Mouse (Mus musculus): ENCODE measurements around the gene Bmpr1a. TPM values are rescaled to one million over a fixed set of nuclear protein-coding genes. Genes with fewer than 3 reads are reported as not detected.

Bmpr1a gene
- polyA plus RNA-seq, 1 experiment from 2014 or later, result 37.4 TPM

GRCm38 (mm10) chr14:34505309-34505708, 2.2 kb upstream of the Bmpr1a start:
- Histone ChIP-seq H3K27me3 (replicated peaks) (peaks cover 13% of the 10 kb centered on the region), H3K4me1 (peaks cover 59% of the 10 kb centered on the region), H3K36me3 (no peaks in the 10 kb centered on the region), H3K4me2 (no peak overlapping the region), H3K27ac (replicated peaks) (peak overlapping the region; percentile 53), H3K9ac (0 out of 2 replicates have a peak overlapping the region, but pooled peaks have one; percentile 0), H3K4me3 (no peak overlapping the region), H3K9me3 (no peaks in the 10 kb centered on the region)
- no peak for ATAC-seq (ENCODE audit: extremely low read depth, insufficient number of reproducible peaks, low FRiP score, low TSS enrichment)
- WGBS, result 31% methylated on average over 7 of the region's 7 CpGs

GRCm38 (mm10) chr14:34504377-34504776, 1.2 kb upstream of the Bmpr1a start:
- no peaks in the 10 kb centered on the region for H3K36me3 ChIP-seq
- 87% methylated on average over 5 of the region's 5 CpGs for WGBS
- peaks cover 13% of the 10 kb centered on the region for H3K27me3 ChIP-seq (replicated peaks)
- H3K9me3 ChIP-seq, result no peaks in the 10 kb centered on the region
- H3K4me3 ChIP-seq, result no peak overlapping the region
- peaks cover 66% of the 10 kb centered on the region for H3K4me1 ChIP-seq
- no peak overlapping the region for H3K4me2 ChIP-seq
- H3K27ac ChIP-seq (replicated peaks), result no peak overlapping the region; the same call in 1 of the 2 replicates
- no peak overlapping the region for H3K9ac ChIP-seq
- no peak for ATAC-seq (ENCODE audit: extremely low read depth, insufficient number of reproducible peaks, low FRiP score, low TSS enrichment)

GRCm38 (mm10) chr14:34503759-34504158, 618 bp upstream of the Bmpr1a start:
- peaks cover 13% of the 10 kb centered on the region for H3K27me3 ChIP-seq (replicated peaks)
- H3K27ac ChIP-seq (replicated peaks), result peak overlapping the region; percentile 99
- no peaks in the 10 kb centered on the region for H3K36me3 ChIP-seq
- no peak overlapping the region; the same call in 1 of the 2 replicates for H3K9ac ChIP-seq
- H3K4me1 ChIP-seq, result peaks cover 66% of the 10 kb centered on the region
- H3K4me3 ChIP-seq, result peak overlapping the region; percentile 74; the same call in 1 of the 2 replicates
- ATAC-seq (ENCODE audit: extremely low read depth, insufficient number of reproducible peaks, low FRiP score, low TSS enrichment), result no peak
- peak overlapping the region; percentile 78 for H3K4me2 ChIP-seq
- H3K9me3 ChIP-seq, result no peaks in the 10 kb centered on the region
- 68% methylated on average over 6 of the region's 6 CpGs for WGBS

- H3K4me1 ChIP-seq, result peaks cover 67% of the 10 kb centered on the region
- peak overlapping the region; percentile 96 for H3K9ac ChIP-seq
- no peaks in the 10 kb centered on the region for H3K9me3 ChIP-seq
- peaks cover 13% of the 10 kb centered on the region for H3K27me3 ChIP-seq (replicated peaks)
- WGBS, result under 1% methylated on average over 86 of the region's 115 CpGs
- peak; percentile 75 for ATAC-seq (ENCODE audit: extremely low read depth, insufficient number of reproducible peaks, low FRiP score, low TSS enrichment)
- peak overlapping the region; percentile 78 for H3K4me2 ChIP-seq
- H3K27ac ChIP-seq (replicated peaks), result peak overlapping the region; percentile 99
- no peaks in the 10 kb centered on the region for H3K36me3 ChIP-seq
- H3K4me3 ChIP-seq, result peak overlapping the region; percentile 74
Observed at GRCm38 (mm10) chr14:34502475-34503324, 441 bp downstream of the Bmpr1a start.

GRCm38 (mm10) chr14:34501804-34502474, 1.2 kb downstream of the Bmpr1a start:
- peaks cover 74% of the 10 kb centered on the region for H3K4me1 ChIP-seq
- H3K27ac ChIP-seq (replicated peaks), result peak overlapping the region; percentile 99
- H3K4me3 ChIP-seq, result peak overlapping the region; percentile 74
- WGBS, result under 1% methylated on average over 73 of the region's 77 CpGs
- peak overlapping the region; percentile 96 for H3K9ac ChIP-seq
- no peaks in the 10 kb centered on the region for H3K36me3 ChIP-seq
- peaks cover 13% of the 10 kb centered on the region for H3K27me3 ChIP-seq (replicated peaks)
- H3K4me2 ChIP-seq, result peak overlapping the region; percentile 78
- H3K9me3 ChIP-seq, result no peaks in the 10 kb centered on the region
- peak; percentile 4; the same call in 1 of the 2 replicates for ATAC-seq (ENCODE audit: extremely low read depth, insufficient number of reproducible peaks, low FRiP score, low TSS enrichment)

GRCm38 (mm10) chr14:34501447-34501803, 1.7 kb downstream of the Bmpr1a start:
- peak overlapping the region; percentile 78 for H3K4me2 ChIP-seq
- ATAC-seq (ENCODE audit: extremely low read depth, insufficient number of reproducible peaks, low FRiP score, low TSS enrichment), result no peak
- no peaks in the 10 kb centered on the region for H3K9me3 ChIP-seq
- H3K27me3 ChIP-seq (replicated peaks), result peaks cover 10% of the 10 kb centered on the region
- no peaks in the 10 kb centered on the region for H3K36me3 ChIP-seq
- WGBS, result under 1% methylated on average over 16 of the region's 16 CpGs
- peak overlapping the region; percentile 99 for H3K27ac ChIP-seq (replicated peaks)
- H3K4me1 ChIP-seq, result peaks cover 77% of the 10 kb centered on the region
- peak overlapping the region; percentile 74 for H3K4me3 ChIP-seq
- peak overlapping the region; percentile 96 for H3K9ac ChIP-seq

GRCm38 (mm10) chr14:34500309-34500708, 2.8 kb downstream of the Bmpr1a start:
- H3K9ac ChIP-seq, result peak overlapping the region; percentile 96
- no peak for ATAC-seq (ENCODE audit: extremely low read depth, insufficient number of reproducible peaks, low FRiP score, low TSS enrichment)
- H3K4me3 ChIP-seq, result peak overlapping the region; percentile 74
- 11% methylated on average over 4 of the region's 4 CpGs for WGBS
- H3K9me3 ChIP-seq, result no peaks in the 10 kb centered on the region
- H3K27ac ChIP-seq (replicated peaks), result peak overlapping the region; percentile 56; the same call in 1 of the 2 replicates
- H3K27me3 ChIP-seq (replicated peaks), result peaks cover 2% of the 10 kb centered on the region; the same call in 1 of the 2 replicates
- H3K4me1 ChIP-seq, result peaks cover 76% of the 10 kb centered on the region
- peak overlapping the region; percentile 78 for H3K4me2 ChIP-seq
- H3K36me3 ChIP-seq, result no peaks in the 10 kb centered on the region

- peak overlapping the region; percentile 74 for H3K4me3 ChIP-seq
- 50% methylated on average over 4 of the region's 4 CpGs for WGBS
Observed at GRCm38 (mm10) chr14:34499664-34500063, 3.5 kb downstream of the Bmpr1a start.

GRCm38 (mm10) chr14:34497346-34497745, 5.8 kb downstream of the Bmpr1a start:
- Histone ChIP-seq H3K4me2 (no peak overlapping the region), H3K4me1 (peaks cover 73% of the 10 kb centered on the region)

More at GRCm38 (mm10) chr14:34499664-34500063, 3.5 kb downstream of the Bmpr1a start:
- peak overlapping the region; percentile 56 for H3K27ac ChIP-seq (replicated peaks)
- peak overlapping the region; percentile 78 for H3K4me2 ChIP-seq
- H3K4me1 ChIP-seq, result peaks cover 70% of the 10 kb centered on the region
- ATAC-seq (ENCODE audit: extremely low read depth, insufficient number of reproducible peaks, low FRiP score, low TSS enrichment), result no peak
- H3K9ac ChIP-seq, result peak overlapping the region; percentile 96
- H3K36me3 ChIP-seq, result no peaks in the 10 kb centered on the region
- H3K27me3 ChIP-seq (replicated peaks), result no peaks in the 10 kb centered on the region; the same call in 1 of the 2 replicates
- H3K9me3 ChIP-seq, result no peaks in the 10 kb centered on the region

GRCm38 (mm10) chr14:34493682-34494081, 9.5 kb downstream of the Bmpr1a start:
- Histone ChIP-seq H3K27ac (replicated peaks) (no peak overlapping the region), H3K9ac (no peak overlapping the region), H3K4me3 (no peak overlapping the region), H3K4me2 (no peak overlapping the region), H3K4me1 (peaks cover 80% of the 10 kb centered on the region), H3K9me3 (no peaks in the 10 kb centered on the region), H3K27me3 (replicated peaks) (no peaks in the 10 kb centered on the region), H3K36me3 (no peaks in the 10 kb centered on the region)
- 78% methylated on average over 3 of the region's 3 CpGs for WGBS
- ATAC-seq (ENCODE audit: extremely low read depth, insufficient number of reproducible peaks, low FRiP score, low TSS enrichment), result no peak

More at GRCm38 (mm10) chr14:34497346-34497745, 5.8 kb downstream of the Bmpr1a start:
- ATAC-seq (ENCODE audit: extremely low read depth, insufficient number of reproducible peaks, low FRiP score, low TSS enrichment), result no peak
- H3K9ac ChIP-seq, result no peak overlapping the region
- H3K9me3 ChIP-seq, result no peaks in the 10 kb centered on the region
- H3K4me3 ChIP-seq, result no peak overlapping the region
- WGBS, result 73% methylated on average over 3 of the region's 3 CpGs
- H3K27ac ChIP-seq (replicated peaks), result no peak overlapping the region
- H3K36me3 ChIP-seq, result no peaks in the 10 kb centered on the region
- no peaks in the 10 kb centered on the region for H3K27me3 ChIP-seq (replicated peaks)

- Histone ChIP-seq H3K27ac (replicated peaks) (0 out of 2 replicates have a peak overlapping the region, but pooled peaks have one; percentile 4), H3K27me3 (replicated peaks) (no peaks in the 10 kb centered on the region), H3K4me1 (peaks cover 80% of the 10 kb centered on the region), H3K36me3 (no peaks in the 10 kb centered on the region), H3K9me3 (no peaks in the 10 kb centered on the region), H3K4me2 (no peak overlapping the region), H3K9ac (no peak overlapping the region), H3K4me3 (no peak overlapping the region)
- ATAC-seq (ENCODE audit: extremely low read depth, insufficient number of reproducible peaks, low FRiP score, low TSS enrichment), result no peak
- WGBS, result 56% methylated on average over 2 of the region's 2 CpGs
Observed at GRCm38 (mm10) chr14:34492688-34493087, 10.5 kb downstream of the Bmpr1a start.
